Mouse (Mus musculus): Measurements from ENCODE around the gene Zfp94.

Gene Zfp94

DNA sequence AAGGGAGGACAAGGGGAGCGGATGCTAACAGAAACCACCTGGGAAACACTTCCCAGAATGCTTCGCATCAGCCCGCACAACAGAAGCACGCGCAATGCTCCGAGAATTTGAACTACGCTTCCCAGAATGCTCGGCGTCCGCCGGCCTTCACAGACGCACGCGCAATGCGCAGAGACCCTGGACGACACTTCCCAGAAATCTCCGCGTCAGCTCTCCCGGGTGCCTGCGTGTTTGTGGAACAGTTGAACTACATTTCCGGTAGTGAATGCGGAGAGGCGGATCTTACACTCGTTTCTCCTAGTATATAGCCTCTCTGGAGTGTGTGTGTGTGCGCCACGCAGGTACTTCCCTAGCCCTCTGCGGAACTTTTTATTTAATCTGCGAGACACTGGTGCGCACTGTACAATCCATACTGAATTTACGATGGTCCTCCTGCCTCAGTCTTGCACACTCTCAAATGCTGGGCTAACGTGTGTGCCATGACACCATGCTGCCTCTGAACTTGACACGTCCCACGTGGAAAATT lies at the start of gene Zfp94:
TSS of gene Zfp94 (minus strand) at position 100 of the 526 bp plus-strand sequence.
- DNase-seq (ENCODE audit: low spot score in 2 of 2): peak; percentile 84 to 96

DNA sequence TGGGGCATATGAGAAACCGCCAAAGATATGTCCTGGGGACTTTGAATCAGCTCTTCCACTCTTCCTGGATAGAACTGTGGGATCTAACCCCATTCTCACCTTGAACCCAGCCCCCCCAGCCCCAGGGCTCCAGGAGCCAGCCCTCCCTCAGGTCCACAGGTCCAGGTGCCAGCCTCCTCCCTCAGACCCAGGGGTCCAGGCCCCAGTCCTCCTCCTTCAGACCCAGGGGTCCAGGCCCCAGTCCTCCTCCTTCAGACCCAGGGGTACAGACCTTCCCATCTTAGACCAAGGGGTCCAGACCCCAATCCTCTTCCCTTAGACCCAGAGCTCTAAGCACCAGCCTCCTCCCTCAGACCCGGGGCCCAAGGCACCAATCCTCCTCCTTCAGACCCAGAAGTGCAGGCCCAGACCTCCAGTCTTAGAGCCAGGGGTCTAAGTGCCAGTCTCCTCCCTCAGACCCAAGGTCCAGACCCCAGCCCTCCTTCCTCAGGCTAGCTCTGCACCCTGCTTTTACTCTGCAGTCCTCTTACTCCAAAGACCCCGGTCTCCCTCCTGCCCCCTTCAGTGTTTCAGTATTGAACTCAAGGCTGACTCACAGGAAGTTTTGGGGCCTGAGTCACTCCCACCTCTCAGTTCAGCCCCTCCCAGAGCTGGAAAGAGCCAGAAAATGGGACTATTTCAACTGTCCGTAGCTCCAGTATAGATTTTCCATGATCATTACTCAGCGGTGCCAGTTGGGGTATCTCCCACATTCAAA lies 49.0 kb upstream of the Zfp94 start:
- DNase-seq (ENCODE audit: low spot score in 2 of 2): no peak

DNA sequence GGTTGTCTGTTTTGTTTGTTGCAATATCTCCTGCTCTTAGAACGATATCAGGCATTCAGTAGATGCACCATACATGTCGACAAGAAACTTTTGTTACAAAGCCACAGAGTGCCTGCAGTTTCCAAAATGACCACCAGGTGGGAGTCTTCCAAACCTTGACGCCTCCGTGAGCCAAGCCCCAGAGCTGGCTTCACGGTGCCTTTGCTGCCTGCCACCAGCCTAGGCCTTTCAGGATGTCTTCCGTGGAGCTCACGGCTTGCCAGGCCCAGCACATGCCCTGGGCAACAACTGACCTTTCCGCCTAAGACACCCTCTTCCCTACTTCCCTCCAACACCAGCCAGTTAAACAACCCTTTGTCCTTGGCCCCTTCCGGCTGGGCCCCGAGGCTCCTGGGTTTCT lies 48.4 kb upstream of the Zfp94 start:
- peak; percentile 67 to 83 for DNase-seq (ENCODE audit: low spot score in 2 of 2)

DNA sequence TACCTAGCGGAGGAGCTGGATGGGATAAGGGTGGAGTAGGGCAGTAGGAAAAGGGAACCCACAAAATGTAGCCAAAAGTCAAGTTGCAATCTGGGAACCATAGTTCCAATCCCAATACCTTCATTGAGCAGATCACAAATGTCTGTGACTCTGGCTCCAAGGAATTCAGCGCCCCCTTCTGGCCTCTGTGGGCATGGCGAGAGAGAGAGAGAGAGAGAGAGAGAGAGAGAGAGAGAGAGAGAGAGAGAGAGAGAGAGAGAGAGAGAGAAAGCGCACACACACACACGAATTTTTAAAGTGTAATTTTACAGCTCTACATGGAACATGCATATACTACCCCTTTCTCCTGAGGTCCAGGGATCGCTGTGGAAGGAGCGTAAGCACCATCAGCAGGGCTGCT lies 46.8 kb upstream of the Zfp94 start:
- DNase-seq (ENCODE audit: low spot score in 2 of 2): no peak

DNA sequence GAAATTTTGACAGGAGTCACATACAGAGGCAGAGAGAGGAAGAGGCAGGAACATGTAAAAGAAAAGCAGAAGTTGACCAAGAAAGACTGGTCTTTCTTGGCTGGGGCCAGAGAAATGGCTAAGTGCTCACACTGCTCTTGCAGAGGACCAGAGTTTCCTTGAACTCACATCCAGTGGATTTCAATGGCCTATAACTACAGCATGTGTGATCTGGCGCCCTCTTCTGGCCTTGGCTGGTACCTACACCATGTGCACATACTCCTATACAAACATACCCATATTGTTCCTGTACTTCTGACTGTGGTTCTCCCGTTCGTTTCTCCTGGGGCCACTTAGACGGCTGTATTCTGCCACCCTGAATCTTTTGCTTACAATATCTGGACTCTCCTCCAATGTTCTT lies 44.5 kb upstream of the Zfp94 start:
- DNase-seq (ENCODE audit: low spot score in 2 of 2): no peak

DNA sequence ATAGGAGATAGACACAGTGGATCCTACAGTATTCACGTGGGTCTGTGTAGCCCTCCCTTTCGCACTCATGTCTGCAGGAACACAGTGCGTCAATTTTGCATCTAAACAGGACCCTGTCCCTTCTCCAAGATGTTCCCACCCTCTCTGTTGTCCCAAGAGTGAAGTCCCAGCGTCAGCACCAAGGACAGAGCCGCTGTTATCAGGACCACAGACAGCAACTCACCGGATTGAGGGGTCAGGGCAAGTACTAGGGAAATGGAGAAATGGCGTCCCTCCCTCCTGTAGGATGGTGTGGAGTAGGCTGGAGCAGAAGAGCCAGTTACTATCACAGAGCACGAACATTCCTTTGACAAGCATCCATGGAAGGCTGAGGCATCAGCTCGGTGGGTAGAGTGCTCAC lies 42.8 kb upstream of the Zfp94 start:
- no peak for DNase-seq (ENCODE audit: low spot score in 2 of 2)

DNA sequence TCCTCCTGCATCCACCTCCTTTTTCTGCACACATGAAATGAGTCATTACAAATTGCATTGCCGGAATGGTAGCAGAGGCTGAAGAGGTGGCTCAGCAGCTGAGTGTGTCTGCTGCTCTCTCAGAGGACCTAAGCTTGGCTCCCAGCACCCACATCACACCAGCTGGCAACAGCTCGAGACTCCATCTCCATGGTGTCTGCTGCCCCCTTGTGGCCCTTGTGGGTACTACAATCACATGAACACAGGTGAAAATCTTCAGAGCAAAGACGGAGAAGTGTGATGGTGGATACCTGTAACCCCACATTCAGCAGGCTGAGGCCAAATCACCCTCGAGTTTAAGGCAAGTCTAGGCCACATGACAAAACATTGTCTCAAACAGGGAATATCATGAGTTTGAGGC lies 41.4 kb upstream of the Zfp94 start:
- no peak for DNase-seq (ENCODE audit: low spot score in 2 of 2)

DNA sequence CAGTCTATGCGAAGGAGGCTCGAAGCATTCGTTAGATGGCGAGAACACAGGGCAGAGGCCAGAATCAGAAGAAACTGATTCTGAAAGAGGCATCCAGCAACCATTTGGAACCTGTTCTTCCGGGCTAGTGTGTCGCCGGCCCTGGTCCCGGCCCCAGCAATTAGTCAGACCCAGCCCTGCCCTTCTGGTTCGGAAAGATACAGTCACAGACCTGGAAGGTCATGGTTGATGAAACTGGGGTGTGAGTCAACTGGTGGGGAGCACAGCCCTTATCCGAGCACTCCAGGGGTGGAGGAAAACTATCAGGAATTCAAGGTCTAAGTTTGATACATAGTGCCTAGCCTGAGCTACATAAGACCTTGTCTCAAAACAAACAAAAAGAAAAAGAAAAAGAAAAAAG lies 39.6 kb upstream of the Zfp94 start:
- no peak for DNase-seq (ENCODE audit: low spot score in 2 of 2)

DNA sequence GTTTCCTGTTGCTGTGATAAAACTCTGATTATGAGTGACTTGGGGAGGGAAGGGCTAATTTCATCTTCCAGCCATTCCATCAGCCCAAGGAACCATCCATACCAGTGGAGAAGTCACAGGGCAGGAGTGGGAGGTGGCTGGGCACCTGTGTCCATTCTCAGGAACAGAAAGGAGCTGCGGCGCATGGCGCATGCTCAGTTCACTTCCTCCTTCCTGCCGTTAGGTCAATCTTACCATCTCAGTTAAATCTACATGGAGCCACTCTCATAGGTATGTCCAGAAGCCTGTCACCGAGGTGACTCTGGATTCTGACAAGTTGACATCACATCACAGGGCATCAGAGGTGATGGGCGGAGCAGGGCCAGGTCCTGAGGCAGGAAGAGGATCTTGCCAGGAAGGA lies 39.2 kb upstream of the Zfp94 start:
- DNase-seq (ENCODE audit: low spot score in 2 of 2): no peak

DNA sequence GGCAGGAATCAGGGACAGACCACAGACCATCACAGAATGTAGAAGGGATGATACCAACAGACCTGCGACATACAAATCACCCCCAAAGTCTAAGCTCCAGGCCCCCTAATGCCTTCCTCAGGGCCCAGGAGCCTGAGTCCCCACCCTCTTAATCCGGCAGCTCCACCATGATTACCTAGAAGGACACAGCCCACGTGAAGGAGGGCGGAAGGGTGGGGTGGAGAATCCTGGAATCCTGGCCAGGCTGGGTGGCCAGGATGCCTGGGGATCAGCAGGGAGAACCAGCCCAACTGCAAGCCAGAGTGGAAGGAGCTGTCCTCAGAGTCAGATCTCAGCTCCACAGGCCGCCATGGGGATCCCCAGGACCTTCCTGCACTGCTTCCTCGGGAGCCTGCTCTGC lies 32.4 kb upstream of the Zfp94 start, which contains the start of gene Lypd5:
TSS of gene Lypd5 (plus strand) at position 301 of the 400 bp plus-strand sequence.
- DNase-seq (ENCODE audit: low spot score in 2 of 2): no peak

DNA sequence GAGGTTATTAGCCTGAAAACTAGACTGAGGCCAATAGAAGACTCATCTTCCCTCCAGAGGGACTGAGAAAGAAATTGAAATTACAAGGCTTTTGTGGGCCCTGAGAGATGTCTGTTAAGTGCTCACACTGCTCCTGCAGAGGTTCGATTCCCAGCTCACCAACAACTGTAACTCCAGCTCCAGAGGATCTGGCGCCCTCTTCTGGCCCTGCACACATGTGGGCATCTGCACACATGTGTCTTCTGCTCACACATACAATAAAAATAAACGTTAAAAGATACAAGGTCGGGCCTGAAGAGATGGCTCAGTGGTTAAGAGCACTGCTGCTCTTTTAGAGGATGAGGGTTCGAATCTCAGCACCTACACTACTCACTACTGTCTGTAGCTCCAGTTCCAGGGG lies 30.0 kb upstream of the Zfp94 start:
- no peak for DNase-seq (ENCODE audit: low spot score in 2 of 2)

DNA sequence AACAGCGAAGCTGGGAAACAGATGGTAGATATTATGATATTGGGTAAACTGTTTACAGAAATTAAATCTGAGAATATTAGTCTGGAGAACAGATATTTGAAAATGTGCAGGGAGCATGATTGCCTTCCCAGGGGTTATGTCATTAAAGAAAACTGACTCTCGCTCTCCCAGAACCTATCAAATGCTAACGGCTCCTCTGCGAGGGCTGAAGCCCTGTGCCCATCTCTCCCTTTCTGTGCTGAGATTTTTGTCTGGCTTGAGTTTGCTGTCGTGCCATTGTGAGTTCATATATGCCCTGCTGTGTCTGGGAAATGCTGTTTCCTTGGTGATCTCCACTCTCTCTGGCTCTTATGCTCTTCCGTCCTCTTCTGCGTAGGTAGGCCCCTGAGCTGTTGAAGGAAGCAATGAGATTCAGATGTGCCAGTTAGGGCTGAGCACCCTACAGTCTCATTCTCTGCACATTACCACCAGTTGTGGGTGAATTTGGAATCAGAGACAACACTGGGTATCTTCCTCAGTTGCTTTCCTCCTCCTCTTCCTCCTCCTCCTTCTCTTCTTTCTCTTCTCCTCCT lies 27.3 kb upstream of the Zfp94 start:
- no peak for DNase-seq (ENCODE audit: low spot score in 2 of 2)

DNA sequence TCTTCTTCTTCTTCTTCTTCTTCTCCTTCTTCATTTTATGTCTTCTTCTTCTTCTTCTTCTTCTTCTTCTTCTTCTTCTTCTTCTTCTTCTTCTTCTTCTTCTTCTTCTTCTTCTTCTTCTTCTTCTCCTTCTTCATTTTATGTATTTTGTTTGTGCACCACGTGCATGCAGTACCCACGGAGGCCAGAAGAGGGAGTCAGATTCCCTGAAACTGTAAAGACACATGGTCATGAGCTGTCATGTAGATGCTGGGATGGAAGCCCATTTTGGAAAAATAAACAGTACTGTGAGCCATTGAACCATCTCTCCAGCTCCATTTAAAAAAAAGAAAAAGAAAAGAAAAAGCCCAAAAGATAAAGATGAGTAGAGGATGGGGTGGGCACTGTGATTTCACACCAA lies 21.8 kb upstream of the Zfp94 start:
- no peak for DNase-seq (ENCODE audit: low spot score in 2 of 2)

DNA sequence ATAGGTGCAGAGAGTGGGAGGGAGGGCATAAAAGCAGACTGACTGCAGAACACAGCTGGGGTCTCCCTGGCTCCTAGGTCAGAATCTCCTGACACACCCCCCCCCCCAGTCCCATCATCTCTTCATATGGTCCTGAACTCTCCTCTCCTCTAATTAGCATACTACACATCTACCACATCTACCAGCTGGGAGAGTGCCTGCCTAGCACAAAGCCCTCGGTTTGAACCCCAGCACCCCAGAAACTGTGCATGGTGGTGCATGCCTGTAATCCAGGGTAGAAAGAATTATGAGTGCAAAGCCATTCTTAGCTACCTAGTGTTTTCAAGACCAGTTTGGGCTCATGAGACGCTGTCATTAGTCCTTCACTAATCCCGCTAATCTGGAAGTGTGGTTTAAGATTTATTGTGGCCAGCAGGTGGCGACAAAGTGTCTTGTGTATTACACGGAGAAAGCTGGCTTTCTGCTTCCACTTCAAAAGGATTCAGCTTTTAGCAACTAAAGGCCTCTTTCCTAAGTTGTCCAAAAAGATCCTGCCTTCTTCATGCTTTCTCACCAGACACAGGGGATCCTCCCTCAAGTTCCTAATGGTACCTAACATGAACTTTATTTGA lies 19.3 kb upstream of the Zfp94 start:
- DNase-seq (ENCODE audit: low spot score in 2 of 2): peak in 1 of 2 experiments; percentile 56

DNA sequence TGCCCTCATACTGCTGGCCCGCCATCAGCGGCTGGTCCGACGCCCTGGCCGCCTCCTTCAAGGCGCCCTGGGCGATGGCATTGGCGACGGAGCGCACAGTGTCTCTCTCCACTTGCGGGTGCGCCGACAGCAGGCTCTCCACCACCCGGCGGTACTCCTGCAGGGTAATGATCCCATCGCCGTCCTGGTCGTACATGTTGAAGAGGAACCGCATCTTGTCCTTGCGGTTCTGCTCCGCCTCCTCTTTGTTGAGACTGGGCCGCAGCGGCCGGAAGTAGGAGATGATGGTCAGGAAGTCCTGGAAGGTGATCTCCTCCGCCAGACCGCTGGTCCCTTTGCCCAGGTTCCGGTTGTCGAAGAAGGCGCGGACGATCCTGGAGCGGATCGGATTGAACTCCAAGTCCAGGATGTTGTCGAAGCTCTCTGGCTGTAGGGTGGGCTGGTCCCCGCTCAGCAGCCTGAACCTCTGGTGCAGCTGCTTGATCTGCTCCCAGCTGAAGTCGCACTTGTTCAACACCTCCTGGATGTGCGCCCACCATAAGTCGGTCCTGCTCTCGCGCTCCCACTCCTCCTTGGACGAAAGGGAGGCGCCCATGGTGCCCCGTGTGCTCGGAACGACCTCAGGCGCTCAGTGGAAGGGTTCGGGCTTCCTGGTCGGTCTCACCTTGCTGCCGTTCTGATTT lies 17.0 kb upstream of the Zfp94 start, which contains the start of gene Tescl:
TSS of gene Tescl (minus strand) at position 633 of the 683 bp plus-strand sequence.
- DNase-seq (ENCODE audit: low spot score in 2 of 2): peak in 1 of 2 experiments; percentile 30

DNA sequence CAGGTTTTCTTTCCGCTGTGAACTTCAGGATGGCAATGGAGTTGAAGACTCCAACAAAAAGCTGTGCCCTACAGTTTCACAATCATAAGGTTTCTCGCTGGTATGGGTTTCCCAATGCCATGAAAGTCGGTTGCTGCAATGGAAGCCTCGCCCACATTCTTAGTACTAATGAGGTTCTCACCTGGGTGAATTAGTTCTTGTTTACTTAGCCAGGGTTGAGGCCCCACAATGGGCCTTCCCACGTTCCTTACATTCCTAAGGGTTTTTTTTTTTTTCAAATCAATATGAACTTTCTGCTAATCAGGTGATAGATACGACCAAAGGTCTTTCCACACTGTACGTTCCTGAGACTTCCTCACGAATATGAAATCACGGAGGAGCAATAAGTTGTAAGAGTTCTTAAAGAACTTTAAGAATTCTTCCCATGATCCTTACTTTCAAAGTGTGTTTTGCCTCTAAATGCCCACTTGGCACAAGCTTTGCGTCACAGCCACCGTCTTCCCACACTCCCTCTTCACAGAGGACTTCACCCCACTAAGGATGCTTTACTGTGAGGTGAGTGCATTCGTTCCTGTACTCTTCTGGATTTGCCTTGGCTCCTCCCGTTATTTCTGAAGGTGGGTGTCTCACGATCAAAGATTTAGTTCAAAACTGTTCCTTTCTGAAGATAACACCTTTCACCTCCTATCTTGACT lies 11.0 kb upstream of the Zfp94 start:
- DNase-seq (ENCODE audit: low spot score in 2 of 2): no peak

DNA sequence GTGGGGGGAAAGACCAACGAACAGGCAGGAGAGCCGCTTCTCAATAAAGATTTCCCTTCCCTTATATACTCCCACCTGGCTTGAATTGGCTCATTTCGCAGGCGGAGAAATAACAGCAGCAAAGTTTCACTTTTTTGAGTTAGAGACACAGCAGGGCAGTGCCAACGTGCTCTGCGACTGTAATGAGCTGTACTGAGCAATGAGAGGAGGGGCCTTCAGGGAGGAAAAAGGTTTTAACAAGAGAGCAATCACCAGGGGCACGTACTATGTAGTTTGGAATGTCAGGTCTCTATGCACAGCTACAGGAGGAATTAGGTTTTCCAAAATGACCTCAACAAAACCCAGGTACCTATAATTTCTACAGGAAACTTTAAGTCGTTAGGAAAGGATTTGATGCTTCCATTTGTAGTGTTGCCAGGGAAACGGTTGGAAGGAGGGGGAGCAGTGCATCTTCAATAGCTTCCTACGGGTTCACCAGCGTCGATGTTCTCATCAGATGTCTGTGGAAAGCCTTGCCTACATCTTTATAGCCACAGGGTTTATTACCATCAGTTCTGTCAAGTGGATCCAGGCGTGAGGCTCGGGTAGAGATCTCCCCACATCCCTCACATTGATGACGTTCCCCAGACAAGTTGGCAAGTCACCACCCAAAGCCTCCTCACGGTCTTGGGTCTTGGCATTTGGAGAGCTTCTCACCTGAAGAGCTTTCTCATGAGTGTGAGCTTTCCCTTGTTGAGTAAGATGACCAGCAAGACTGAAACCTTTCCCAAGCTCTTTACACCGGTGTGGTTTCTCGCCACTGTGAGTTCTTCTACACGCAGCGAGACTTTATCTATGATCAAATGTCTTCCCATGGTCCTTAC lies 10.0 kb upstream of the Zfp94 start:
- DNase-seq (ENCODE audit: low spot score in 2 of 2): no peak

DNA sequence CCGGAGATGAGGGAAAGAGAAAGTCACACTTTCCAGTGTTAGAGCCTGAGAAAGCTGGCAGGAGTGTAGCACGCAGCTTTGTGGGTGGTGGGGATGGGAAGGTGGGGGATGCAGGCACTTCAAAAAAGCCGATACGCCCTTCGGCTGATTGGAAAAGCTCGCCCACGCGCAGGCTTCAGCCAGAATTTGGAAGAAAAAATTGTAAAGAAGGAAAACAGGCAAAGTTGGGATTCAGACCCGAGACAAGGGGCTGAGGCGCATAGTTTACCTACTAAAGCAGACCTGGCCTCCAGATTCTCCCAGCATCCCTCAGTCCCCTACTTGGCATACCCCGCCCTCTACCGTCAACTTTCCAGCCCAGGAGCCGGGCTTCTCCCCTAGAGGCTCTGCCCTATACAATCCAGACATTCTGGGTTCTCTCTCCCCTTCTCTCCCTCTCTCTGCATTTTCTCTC lies 9.2 kb upstream of the Zfp94 start:
- DNase-seq (ENCODE audit: low spot score in 2 of 2): no peak

DNA sequence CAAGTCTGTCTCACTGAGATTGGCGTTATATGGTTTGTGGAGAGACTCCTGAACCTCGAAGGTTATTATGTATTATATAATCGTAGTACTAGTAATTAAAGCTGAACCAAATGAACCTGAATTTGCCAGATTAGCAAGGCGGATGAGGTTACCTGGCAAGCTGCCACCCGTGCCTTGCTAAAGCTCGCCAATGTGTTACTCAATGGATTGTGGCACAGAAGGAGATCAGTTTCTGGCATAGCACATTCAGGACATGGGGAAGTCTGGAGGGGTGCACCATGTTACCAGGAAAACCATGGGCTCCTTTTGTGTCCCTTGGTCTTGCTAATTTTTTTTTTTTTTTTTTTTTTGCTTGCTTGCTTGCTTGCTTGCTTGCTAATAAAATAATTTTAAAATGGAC lies 8.7 kb upstream of the Zfp94 start:
- no peak for DNase-seq (ENCODE audit: low spot score in 2 of 2)

DNA sequence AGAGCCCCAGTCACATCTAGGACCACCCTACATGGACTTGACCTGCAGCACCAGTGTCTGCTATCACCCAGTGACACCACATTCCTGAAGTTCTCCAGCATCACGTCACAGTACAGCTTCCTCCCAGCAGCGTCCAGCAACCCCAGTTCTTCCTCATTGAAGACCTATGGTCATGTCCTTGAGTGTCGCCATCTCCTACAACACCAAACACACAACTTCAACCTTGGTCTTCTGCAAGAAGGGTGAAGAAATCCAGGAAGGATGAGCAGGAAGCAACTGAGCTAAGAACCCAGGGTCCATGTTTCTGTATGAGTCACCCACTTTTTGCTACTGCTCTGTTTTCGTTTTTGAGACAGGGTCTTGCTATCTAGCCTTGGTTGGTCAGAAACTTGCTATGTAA lies 6.1 kb upstream of the Zfp94 start:
- DNase-seq (ENCODE audit: low spot score in 2 of 2): no peak

DNA sequence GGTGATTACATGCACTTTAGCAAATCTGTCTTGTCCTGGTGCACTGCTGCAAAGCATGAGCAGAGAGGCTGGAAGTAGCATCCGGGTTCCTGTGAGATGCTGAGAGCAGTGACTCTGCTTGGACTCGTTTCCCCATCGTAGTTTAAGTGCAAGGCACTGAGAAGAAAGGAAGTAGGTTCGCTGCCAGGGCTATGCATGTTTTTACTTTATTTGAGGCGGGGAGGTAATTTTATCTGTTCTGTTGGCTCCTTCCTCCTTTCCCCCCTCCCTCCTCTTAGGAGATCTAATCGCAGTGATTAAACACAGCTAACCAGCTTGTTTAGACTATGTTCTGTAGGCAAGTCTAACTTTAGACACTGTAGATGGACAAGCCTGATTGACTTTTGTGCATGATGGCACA lies 2.5 kb upstream of the Zfp94 start:
- peak in 1 of 2 experiments; percentile 37 for DNase-seq (ENCODE audit: low spot score in 2 of 2)
